Mouse (Mus musculus): ENCODE results near the gene Cyp4a10. TPM values are rescaled to one million over a fixed set of nuclear protein-coding genes. Genes with fewer than 3 reads are reported as not detected.
"Not testable (repeated sequence)": the region's sequence is repeated elsewhere in the genome, so short reads cannot be mapped to it uniquely, and the experiment has no call there.

Gene Cyp4a10
- 1.3 and 1.4 TPM in 2 replicates for polyA plus RNA-seq (2015; fragmentation: Nextera tagmentation; extraction: Ambion mirVana)

- H3K4me1 ChIP-seq; H3K4me3 ChIP-seq (replicated peaks); H3K4me2 ChIP-seq; H3K9ac ChIP-seq; H3K27me3 ChIP-seq; H3K27ac ChIP-seq; H3K36me3 ChIP-seq; H3K9me3 ChIP-seq (replicated peaks); ATAC-seq (replicated peaks; ENCODE audit: low FRiP score): not testable (repeated sequence)
- 85% methylated on average over 5 of the region's 5 CpGs for WGBS
Measured at GRCm38 (mm10) chr4:115518000-115518399, at the start of gene Cyp4a10. Cyp4a10 (plus strand) TSS chr4:115518264.

GRCm38 (mm10) chr4:115473585-115473984 is 44.5 kb upstream of the Cyp4a10 start:
- H3K9me3 ChIP-seq (replicated peaks); H3K4me2 ChIP-seq; H3K27ac ChIP-seq; H3K27me3 ChIP-seq; H3K9ac ChIP-seq; ATAC-seq (replicated peaks; ENCODE audit: low FRiP score); H3K4me3 ChIP-seq (replicated peaks); H3K36me3 ChIP-seq; H3K4me1 ChIP-seq: not testable (repeated sequence)
- 81% methylated on average over 3 of the region's 3 CpGs for WGBS

- H3K4me3 ChIP-seq (replicated peaks); H3K27ac ChIP-seq; H3K27me3 ChIP-seq; H3K9ac ChIP-seq; H3K4me2 ChIP-seq; H3K4me1 ChIP-seq; H3K9me3 ChIP-seq (replicated peaks); H3K36me3 ChIP-seq; ATAC-seq (replicated peaks; ENCODE audit: low FRiP score): not testable (repeated sequence)
Measured at GRCm38 (mm10) chr4:115476051-115476450, 42.0 kb upstream of the Cyp4a10 start.

- Histone ChIP-seq H3K27ac (no peak overlapping the region), H3K4me2 (no peak overlapping the region), H3K4me1 (no peaks in the 10 kb centered on the region), H3K9ac (no peak overlapping the region), H3K27me3 (no peaks in the 10 kb centered on the region), H3K4me3 (replicated peaks) (no peak overlapping the region), H3K36me3 (no peaks in the 10 kb centered on the region), H3K9me3 (replicated peaks) (no peaks in the 10 kb centered on the region)
- WGBS: 76% methylated on average over 6 of the region's 6 CpGs
- ATAC-seq (replicated peaks; ENCODE audit: low FRiP score): no peak
Measured at GRCm38 (mm10) chr4:115481006-115481652, 36.9 kb upstream of the Cyp4a10 start.

- H3K27me3 ChIP-seq: no peaks in the 10 kb centered on the region
- H3K9ac ChIP-seq: no peak within 1 kb of the TSS
- no peak within 1 kb of the TSS for H3K4me3 ChIP-seq (replicated peaks)
- H3K4me1 ChIP-seq: no peaks in the 10 kb centered on the region
- no peak for ATAC-seq (replicated peaks; ENCODE audit: low FRiP score)
- H3K4me2 ChIP-seq: no peak within 1 kb of the TSS
- no peaks in the 10 kb centered on the region for H3K9me3 ChIP-seq (replicated peaks)
- WGBS: 68% methylated on average over 1 of the region's 1 CpGs
- H3K27ac ChIP-seq: no peak within 1 kb of the TSS
- no peaks in the 10 kb centered on the region for H3K36me3 ChIP-seq
Measured at GRCm38 (mm10) chr4:115496001-115496400, 22.1 kb upstream of the Cyp4a10 start, which contains the start of gene Cyp4a14. Cyp4a14 (minus strand) TSS chr4:115496142.

GRCm38 (mm10) chr4:115497466-115497865 is 20.6 kb upstream of the Cyp4a10 start:
- ATAC-seq (replicated peaks; ENCODE audit: low FRiP score): no peak
- no peak overlapping the region for H3K4me3 ChIP-seq (replicated peaks)
- no peaks in the 10 kb centered on the region for H3K27me3 ChIP-seq
- H3K36me3 ChIP-seq: no peaks in the 10 kb centered on the region
- no peaks in the 10 kb centered on the region for H3K9me3 ChIP-seq (replicated peaks)
- no peak overlapping the region for H3K27ac ChIP-seq
- H3K9ac ChIP-seq: no peak overlapping the region
- H3K4me1 ChIP-seq: no peaks in the 10 kb centered on the region
- H3K4me2 ChIP-seq: no peak overlapping the region
- WGBS: 83% methylated on average over 3 of the region's 3 CpGs

GRCm38 (mm10) chr4:115513964-115514363 is 4.1 kb upstream of the Cyp4a10 start:
- not testable (repeated sequence) for H3K9ac ChIP-seq; ATAC-seq (replicated peaks; ENCODE audit: low FRiP score); H3K4me2 ChIP-seq; H3K27me3 ChIP-seq; H3K36me3 ChIP-seq; H3K4me1 ChIP-seq; H3K4me3 ChIP-seq (replicated peaks); H3K9me3 ChIP-seq (replicated peaks); H3K27ac ChIP-seq

- no peak overlapping the region for H3K4me3 ChIP-seq (replicated peaks)
- no peak for ATAC-seq (replicated peaks; ENCODE audit: low FRiP score)
- no peak overlapping the region for H3K27ac ChIP-seq
- no peak overlapping the region for H3K9ac ChIP-seq
- 72% methylated on average over 4 of the region's 4 CpGs for WGBS
- no peak overlapping the region for H3K4me2 ChIP-seq
- H3K4me1 ChIP-seq: no peaks in the 10 kb centered on the region
- H3K27me3 ChIP-seq: no peaks in the 10 kb centered on the region
- no peaks in the 10 kb centered on the region for H3K9me3 ChIP-seq (replicated peaks)
- no peaks in the 10 kb centered on the region for H3K36me3 ChIP-seq
Measured at GRCm38 (mm10) chr4:115519444-115519843, 1.4 kb downstream of the Cyp4a10 start.

- Histone ChIP-seq H3K9me3 (replicated peaks) (no peaks in the 10 kb centered on the region), H3K27ac (no peak overlapping the region), H3K4me3 (replicated peaks) (no peak overlapping the region), H3K4me2 (no peak overlapping the region), H3K4me1 (no peaks in the 10 kb centered on the region), H3K36me3 (no peaks in the 10 kb centered on the region), H3K27me3 (no peaks in the 10 kb centered on the region), H3K9ac (no peak overlapping the region)
- WGBS: 98% methylated on average over 2 of the region's 2 CpGs
- no peak for ATAC-seq (replicated peaks; ENCODE audit: low FRiP score)
Measured at GRCm38 (mm10) chr4:115521766-115522165, 3.7 kb downstream of the Cyp4a10 start.

GRCm38 (mm10) chr4:115545101-115545500 is 27.0 kb downstream of the Cyp4a10 start:
- no peak for ATAC-seq (replicated peaks; ENCODE audit: low FRiP score)
- H3K9me3 ChIP-seq (replicated peaks): no peaks in the 10 kb centered on the region
- no peak overlapping the region for H3K4me2 ChIP-seq
- no peak overlapping the region for H3K9ac ChIP-seq
- no peak overlapping the region for H3K27ac ChIP-seq
- H3K27me3 ChIP-seq: no peaks in the 10 kb centered on the region
- H3K4me3 ChIP-seq (replicated peaks): no peak overlapping the region
- WGBS: 32% methylated on average over 1 of the region's 1 CpGs
- H3K36me3 ChIP-seq: no peaks in the 10 kb centered on the region
- no peaks in the 10 kb centered on the region for H3K4me1 ChIP-seq

GRCm38 (mm10) chr4:115546141-115546828 is 28.2 kb downstream of the Cyp4a10 start:
- ATAC-seq (replicated peaks; ENCODE audit: low FRiP score): peak; percentile 22; the same call in 1 of the 2 replicates
- H3K36me3 ChIP-seq: no peaks in the 10 kb centered on the region

GRCm38 (mm10) chr4:115552726-115553125 is 34.7 kb downstream of the Cyp4a10 start:
- no peaks in the 10 kb centered on the region for H3K4me1 ChIP-seq
- H3K27me3 ChIP-seq: no peaks in the 10 kb centered on the region
- no peak overlapping the region for H3K9ac ChIP-seq
- H3K4me3 ChIP-seq (replicated peaks): no peak overlapping the region
- H3K4me2 ChIP-seq: no peak overlapping the region
- H3K36me3 ChIP-seq: no peaks in the 10 kb centered on the region
- no peaks in the 10 kb centered on the region for H3K9me3 ChIP-seq (replicated peaks)
- no peak for ATAC-seq (replicated peaks; ENCODE audit: low FRiP score)
- 88% methylated on average over 3 of the region's 3 CpGs for WGBS
- no peak overlapping the region for H3K27ac ChIP-seq

More at GRCm38 (mm10) chr4:115546141-115546828, 28.2 kb downstream of the Cyp4a10 start:
- Histone ChIP-seq H3K9ac (no peak overlapping the region), H3K4me1 (no peaks in the 10 kb centered on the region), H3K4me3 (replicated peaks) (no peak overlapping the region), H3K27ac (no peak overlapping the region), H3K4me2 (no peak overlapping the region), H3K9me3 (replicated peaks) (no peaks in the 10 kb centered on the region), H3K27me3 (no peaks in the 10 kb centered on the region)
- WGBS: 72% methylated on average over 2 of the region's 2 CpGs
